Mouse (Mus musculus): ENCODE measurements around the gene 4430402I18Rik.

- TF ChIP-seq CTCF (IDR thresholded peaks at IDR 0.05; ENCODE audit: low read depth) (no peak), EP300 (IDR thresholded peaks at IDR 0.05; ENCODE audit: low read depth) (no peak)
These were observed 22.6 kb upstream of the 4430402I18Rik start, which contains the start of gene Cdc37l1 for GRCm38 (mm10) chr19:28990194-28990589.

All from liver, embryonic 14.5 days (tissue).